Mouse (Mus musculus) mouse trophoblast stem cell (cell line): ENCODE data around the gene Fcgrt.
"Not testable (repeated sequence)": the region's sequence is repeated elsewhere in the genome, so short reads cannot be mapped to it uniquely, and the experiment has no call there.

Experiments used
- in situ Hi-C, 2 experiments: fragments of 300-500 bp; cut with MseI, MboI; formaldehyde crosslinking; loops; 2 replicates in 1 of 2; 3 replicates in 1 of 2; pipeline ENCODE4 v1.15.1; 2025

Fcgrt gene

GRCm38 (mm10) chr7:45129776-45130512, 26.3 kb upstream of the Fcgrt start:
- in situ Hi-C loops: no loop called here

- in situ Hi-C loops: no loop called here
These were observed 25.7 kb upstream of the Fcgrt start for GRCm38 (mm10) chr7:45129318-45129717.

- in situ Hi-C loops: no loop called here
These were observed 25.1 kb upstream of the Fcgrt start, which contains the start of gene Rpl13a for GRCm38 (mm10) chr7:45128624-45129246. Gene Rpl13a, minus strand, starts transcription at chr7:45128761.

GRCm38 (mm10) chr7:45127700-45128224, 24.1 kb upstream of the Fcgrt start:
- in situ Hi-C loops: no loop called here

DNA sequence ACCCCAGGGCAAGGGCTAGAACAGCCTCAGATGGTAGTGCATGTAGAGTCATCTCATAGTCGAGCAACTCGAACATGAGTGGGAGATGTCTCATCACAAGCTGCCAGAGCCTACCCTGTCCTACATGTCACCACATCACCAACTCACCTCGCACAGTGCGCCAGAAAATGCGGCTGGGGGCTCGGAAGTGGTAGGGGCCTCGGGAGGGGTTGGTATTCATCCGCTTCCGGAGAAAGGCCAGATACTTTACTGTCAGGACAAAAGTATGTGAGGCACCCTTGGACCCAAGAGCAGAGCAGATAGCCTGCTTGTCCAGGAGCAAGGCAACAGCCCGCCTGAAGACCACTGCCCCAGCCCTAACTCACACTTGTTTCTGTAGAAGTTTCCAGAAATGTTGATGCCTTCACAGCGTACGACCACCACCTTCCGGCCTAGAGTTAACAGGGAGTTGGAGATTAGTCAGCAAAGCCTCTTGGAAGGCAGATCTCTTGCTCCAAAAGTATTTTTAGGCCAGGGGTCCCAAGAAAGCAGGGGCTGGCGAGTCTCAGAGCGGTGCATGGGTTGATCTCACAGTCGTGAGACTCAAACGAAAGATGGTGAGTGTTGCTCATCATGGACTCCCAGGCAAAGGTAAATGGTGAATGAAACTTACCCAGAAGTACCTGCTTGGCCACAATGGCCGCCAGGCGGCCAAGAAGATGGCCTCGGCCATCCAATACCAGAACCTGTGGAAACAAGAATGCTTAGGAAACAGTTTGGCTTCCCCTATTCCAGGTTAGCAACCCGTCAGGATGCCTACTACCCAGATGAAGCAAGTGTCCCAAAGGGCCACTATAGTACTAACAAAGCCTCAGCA, 23.4 kb upstream of the Fcgrt start:
- in situ Hi-C loops: no loop called here

GRCm38 (mm10) chr7:45126147-45126843, 22.6 kb upstream of the Fcgrt start:
- in situ Hi-C loops: no loop called here

GRCm38 (mm10) chr7:45125649-45126048, 22.0 kb upstream of the Fcgrt start:
- in situ Hi-C loops: not testable (repeated sequence)

DNA sequence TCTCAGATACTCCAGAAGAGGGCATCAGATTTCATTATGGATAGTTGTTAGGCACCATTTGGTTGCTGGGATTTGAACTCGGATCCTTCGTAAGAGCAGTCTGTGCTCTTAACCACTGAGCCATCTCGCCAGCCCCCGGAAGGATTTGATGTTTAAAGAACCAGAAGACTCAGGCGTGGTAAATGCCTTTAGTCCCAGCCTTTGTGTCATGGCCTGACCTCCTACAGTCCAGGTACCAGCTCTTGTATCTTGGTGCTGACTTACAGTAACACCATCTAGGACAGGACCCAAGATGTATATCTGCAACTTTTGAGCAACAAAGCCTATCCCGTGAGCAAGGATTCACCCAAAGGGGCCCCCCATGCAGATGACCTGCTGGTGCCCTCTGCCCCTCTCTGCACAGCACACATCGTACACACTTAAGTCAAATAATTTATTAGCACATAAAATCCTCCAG, 21.5 kb upstream of the Fcgrt start:
- in situ Hi-C loops: no loop called here

DNA sequence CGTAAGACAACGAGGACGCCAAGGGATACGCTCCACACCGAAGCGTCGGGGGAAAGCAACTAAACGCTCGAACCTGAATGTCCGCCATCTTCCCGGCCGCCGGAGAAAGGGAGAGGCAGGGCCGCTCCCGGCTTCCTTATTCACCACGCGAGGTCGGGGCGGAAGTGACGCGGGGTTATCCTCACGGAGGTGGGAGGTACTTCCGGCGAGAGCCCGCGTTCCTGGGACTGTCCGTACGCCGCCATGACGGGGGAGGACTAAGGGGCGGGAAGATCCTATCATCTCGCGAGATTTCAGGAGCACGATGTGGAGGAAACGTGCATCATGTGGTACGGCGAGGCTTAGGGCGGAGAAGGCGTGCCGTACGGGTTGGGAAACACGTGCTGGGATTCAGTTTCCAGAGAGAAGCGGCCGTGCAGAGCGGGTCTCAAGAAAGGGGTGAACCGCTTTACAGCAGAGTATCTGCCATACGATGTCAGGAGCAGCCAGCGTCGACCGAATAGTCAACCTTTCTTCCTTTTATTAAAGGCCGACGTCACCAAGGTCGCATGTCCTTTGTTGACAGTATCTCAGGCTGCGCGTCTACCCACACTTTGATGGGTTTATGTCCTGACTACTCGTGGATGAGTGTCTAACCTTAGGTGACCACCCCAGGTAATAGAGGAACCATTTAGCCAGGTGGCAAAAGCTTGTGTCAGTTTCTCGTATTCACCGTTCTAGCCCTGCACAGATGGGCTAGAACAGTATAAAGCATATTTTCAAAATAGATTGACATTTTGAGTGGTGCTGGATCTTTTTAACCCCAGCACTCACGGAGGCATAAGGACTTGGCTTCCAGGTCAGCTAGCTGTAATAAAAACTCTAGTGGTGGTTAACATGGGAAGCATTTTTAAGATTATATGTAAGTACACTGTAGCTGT, 20.8 kb upstream of the Fcgrt start, which contains the start of gene Rps11:
TSS of gene Rps11 (minus strand) at position 216 of the 920 bp plus-strand sequence.
- in situ Hi-C loops: no loop called here

DNA sequence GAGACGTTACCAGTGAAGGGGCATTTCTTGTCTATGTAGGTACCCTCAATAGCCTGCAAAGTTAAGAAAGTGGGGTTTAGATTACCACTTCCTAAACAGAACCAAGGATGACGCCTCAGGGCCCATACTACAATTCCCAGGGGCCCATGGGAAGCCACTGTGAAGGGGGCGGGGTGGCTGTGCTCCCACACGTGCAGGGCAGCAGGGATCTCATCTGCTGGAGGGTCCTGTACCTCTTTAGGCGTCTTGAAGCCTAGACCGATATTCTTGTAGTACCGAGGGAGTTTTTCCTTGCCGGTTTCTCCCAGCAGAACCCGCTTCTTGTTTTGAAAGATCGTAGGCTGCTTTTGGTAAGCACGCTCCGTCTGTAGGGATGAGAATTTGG, 19.5 kb upstream of the Fcgrt start:
- in situ Hi-C loops: no loop called here

GRCm38 (mm10) chr7:45122561-45123185, 19.0 kb upstream of the Fcgrt start:
- in situ Hi-C loops: no loop called here

- in situ Hi-C loops: no loop called here
These were observed 18.3 kb upstream of the Fcgrt start for GRCm38 (mm10) chr7:45121966-45122365.

DNA sequence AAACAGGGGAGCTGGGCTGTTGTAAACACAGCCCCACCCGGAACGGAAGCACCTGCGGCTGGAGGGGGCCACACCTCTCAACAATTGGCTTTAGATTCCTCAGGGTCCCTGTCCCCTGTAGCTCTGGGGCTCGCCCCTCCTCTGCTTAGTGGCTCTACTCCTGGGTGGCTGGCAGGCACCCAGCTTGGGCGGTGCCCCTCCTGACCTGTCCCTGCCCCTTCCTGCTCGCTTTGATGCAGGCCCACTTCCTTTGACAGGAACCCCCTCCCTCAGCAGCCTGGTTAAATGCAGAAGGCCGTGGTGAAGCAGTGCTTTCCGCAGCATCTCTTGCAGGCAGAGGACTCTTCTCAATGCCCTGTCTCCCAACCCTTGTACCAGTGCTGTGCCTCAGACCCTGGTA, 17.8 kb upstream of the Fcgrt start:
- in situ Hi-C loops: no loop called here

DNA sequence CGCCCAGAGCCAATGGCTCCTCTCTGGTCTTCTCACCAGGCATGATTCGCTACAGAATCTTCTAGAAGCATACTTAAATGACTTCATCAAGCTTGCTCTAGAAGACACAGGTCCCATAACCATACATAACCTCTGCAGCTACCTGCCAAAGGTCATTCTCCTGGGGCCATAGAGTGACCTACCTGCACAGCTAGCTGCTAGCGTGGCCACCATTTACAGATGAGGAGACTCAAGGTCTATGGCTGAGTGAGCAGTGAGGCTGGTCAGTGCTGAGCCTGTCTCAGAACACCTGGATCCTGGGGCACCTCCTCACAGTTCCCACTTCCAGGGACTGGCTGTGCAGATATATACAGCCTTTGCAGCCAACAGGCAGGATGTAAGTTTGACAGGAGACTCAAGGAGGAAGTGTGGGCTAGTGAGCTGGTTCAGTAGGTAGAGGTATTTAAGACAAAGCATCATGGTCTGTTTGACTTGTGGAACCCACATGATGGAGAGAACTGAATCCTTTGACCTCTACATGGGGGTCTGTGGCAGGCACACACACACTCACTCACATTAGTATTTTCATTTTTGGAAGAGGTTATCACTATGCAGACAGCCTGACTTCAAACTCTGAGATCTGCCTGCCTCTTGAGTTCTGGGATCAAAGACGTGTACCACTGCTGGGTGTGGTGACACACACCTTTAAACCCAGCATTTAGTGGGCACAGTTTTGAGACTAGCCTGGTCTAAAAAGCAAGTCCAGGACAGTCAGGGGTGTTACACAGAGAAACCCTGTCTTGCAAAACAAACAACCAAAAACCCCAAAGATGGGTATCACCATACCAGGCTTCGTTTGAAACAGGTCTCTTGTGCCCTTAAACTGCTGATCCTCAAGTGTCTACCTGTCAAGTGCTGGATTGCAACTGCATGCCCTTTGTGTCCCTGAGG, 16.4 kb upstream of the Fcgrt start:
- in situ Hi-C loops: no loop called here

DNA sequence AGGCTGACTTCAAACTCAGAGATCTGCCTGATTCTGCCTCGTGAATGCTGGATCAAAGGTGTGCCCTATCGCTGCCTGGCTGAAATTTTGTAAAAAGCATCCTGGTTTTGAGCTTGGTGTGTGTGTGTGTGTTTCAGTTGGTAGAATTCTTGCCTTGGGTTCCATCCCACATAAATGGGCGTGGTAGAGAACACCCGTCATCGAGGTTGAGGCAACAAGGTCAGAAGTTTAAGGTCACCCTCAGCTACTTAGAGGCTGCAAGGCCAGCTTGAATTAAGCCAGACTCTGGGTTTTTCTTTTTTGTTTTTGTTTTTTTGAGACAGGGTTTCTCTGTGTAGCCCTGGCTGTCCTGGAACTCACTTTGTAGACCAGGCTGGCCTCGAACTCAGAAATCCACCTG, 14.7 kb upstream of the Fcgrt start:
- in situ Hi-C loops: no loop called here

- in situ Hi-C loops: no loop called here
These were observed 13.9 kb upstream of the Fcgrt start for GRCm38 (mm10) chr7:45117566-45117965.

DNA sequence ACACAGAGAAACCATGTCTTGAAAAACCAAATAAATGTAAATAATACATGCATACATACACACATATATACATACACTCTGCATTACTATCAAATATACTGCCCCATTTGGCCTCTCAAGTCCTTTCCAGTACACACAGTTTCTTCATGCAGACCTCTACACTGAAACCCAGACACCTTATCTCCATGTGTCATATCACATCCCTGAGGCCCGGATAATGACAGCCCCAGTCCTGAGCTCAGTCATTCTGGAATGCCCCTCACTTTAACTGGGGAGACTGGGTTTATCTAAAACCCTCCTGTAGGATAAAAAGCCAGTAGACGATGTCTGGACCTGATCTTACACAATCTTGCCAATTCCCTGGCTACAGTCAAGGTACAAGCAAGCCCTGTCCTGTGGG, 9.8 kb upstream of the Fcgrt start:
- in situ Hi-C loops: no loop called here

- in situ Hi-C loops: no loop called here
These were observed 8.9 kb upstream of the Fcgrt start for GRCm38 (mm10) chr7:45112529-45112928.

- in situ Hi-C loops: no loop called here
These were observed 8.3 kb upstream of the Fcgrt start for GRCm38 (mm10) chr7:45111940-45112339.
